Mouse (Mus musculus) hindbrain, embryonic 11.5 days (tissue): ENCODE data around the gene Grip2. TPM values are rescaled to one million over a fixed set of nuclear protein-coding genes. Genes with fewer than 3 reads are reported as not detected.

ENCODE experiments used
- ATAC-seq: fragments of 200-750 bp; cut with Nextera tagmentation; 2 replicates; pipeline ENCODE4 v1.8.0; 2017; ENCODE audit warnings: mild to moderate bottlenecking, moderate TSS enrichment, moderate library complexity; ENCODE audit not compliant: low FRiP score
- DNase-seq: peaks from one replicate; pipeline ENCODE4 v3.0.0-alpha.2; 2015; ENCODE audit warnings: low spot score
- H3K27ac ChIP-seq: fragments of 300-500 bp; sonication (generic); 2 replicates; pipeline ENCODE4 v1.5.1; 2014; ENCODE audit warnings: mild to moderate bottlenecking, low read depth, low read length
- H3K27me3 ChIP-seq: fragments of 300-500 bp; sonication (generic); 2 replicates; pipeline ENCODE4 v1.6.1; 2014; ENCODE audit warnings: mild to moderate bottlenecking, low read length, moderate library complexity, mixed read lengths; ENCODE audit not compliant: control insufficient read depth, insufficient read depth
- H3K36me3 ChIP-seq: fragments of 300-500 bp; sonication (generic); 2 replicates; pipeline ENCODE4 v1.6.1; 2014; ENCODE audit warnings: mild to moderate bottlenecking, low read length, moderate library complexity, mixed read lengths; ENCODE audit not compliant: control insufficient read depth, insufficient read depth
- H3K4me1 ChIP-seq: fragments of 300-500 bp; sonication (generic); replicated peaks from 2 replicates; pipeline ENCODE4 v1.6.1; 2014; ENCODE audit warnings: low read length, mixed read lengths; ENCODE audit not compliant: control insufficient read depth, insufficient read depth
- H3K4me2 ChIP-seq: fragments of 300-500 bp; sonication (generic); replicated peaks from 2 replicates; pipeline ENCODE4 v1.6.1; 2014; ENCODE audit warnings: mild to moderate bottlenecking, low read depth, low read length
- H3K4me3 ChIP-seq: fragments of 300-500 bp; sonication (generic); 2 replicates; pipeline ENCODE4 v1.5.1; 2014; ENCODE audit warnings: low read depth, low read length
- H3K9ac ChIP-seq: fragments of 300-500 bp; sonication (generic); 2 replicates; pipeline ENCODE4 v1.6.1; 2014; ENCODE audit warnings: low read depth, low read length
- H3K9me3 ChIP-seq: fragments of 300-500 bp; sonication (generic); 2 replicates; pipeline ENCODE4 v1.6.1; 2016; ENCODE audit warnings: low read length; ENCODE audit not compliant: control insufficient read depth
- whole genome bisulfite sequencing: fragments of 180-500 bp; shearing (Covaris S2); extraction: QIAGEN DNeasy Blood & Tissue Kit; methylation state at CpG from one replicate; pipeline ENCODE4 v1.1.7; 2014; 5-methylcytosine and 5-hydroxymethylcytosine counted together
- polyA plus RNA-seq: library from polyadenylated mRNA; unstranded; fragments of >200 nt; fragmentation: Nextera tagmentation; extraction: Ambion mirVana; gene quantifications from 2 replicates; pipeline ENCODE4 v1.2.1, GENCODE M21; 2014

Grip2 gene
- polyA plus RNA-seq, 1 experiment from 2014 or later: 0.63 TPM

- peak overlapping the region; percentile 50 for H3K4me3 ChIP-seq
- no peak; the same call in 1 of the 2 replicates for ATAC-seq
- peak overlapping the region; percentile 58 for H3K9ac ChIP-seq
- peaks cover 34% of the 10 kb centered on the region for H3K27me3 ChIP-seq
- 2% methylated on average over 41 of the region's 46 CpGs for WGBS
- no peaks in the 10 kb centered on the region for H3K36me3 ChIP-seq
- no peaks in the 10 kb centered on the region for H3K9me3 ChIP-seq
- no peak overlapping the region for H3K27ac ChIP-seq
- H3K4me1 ChIP-seq: 0 out of 2 replicates have a peak, but pooled peaks cover 3% of the 10 kb centered on the region
- peak overlapping the region; percentile 96 for H3K4me2 ChIP-seq
- DNase-seq: no peak
Observed at GRCm38 (mm10) chr6:91842897-91843627, 16.0 kb upstream of the Grip2 start.

DNA sequence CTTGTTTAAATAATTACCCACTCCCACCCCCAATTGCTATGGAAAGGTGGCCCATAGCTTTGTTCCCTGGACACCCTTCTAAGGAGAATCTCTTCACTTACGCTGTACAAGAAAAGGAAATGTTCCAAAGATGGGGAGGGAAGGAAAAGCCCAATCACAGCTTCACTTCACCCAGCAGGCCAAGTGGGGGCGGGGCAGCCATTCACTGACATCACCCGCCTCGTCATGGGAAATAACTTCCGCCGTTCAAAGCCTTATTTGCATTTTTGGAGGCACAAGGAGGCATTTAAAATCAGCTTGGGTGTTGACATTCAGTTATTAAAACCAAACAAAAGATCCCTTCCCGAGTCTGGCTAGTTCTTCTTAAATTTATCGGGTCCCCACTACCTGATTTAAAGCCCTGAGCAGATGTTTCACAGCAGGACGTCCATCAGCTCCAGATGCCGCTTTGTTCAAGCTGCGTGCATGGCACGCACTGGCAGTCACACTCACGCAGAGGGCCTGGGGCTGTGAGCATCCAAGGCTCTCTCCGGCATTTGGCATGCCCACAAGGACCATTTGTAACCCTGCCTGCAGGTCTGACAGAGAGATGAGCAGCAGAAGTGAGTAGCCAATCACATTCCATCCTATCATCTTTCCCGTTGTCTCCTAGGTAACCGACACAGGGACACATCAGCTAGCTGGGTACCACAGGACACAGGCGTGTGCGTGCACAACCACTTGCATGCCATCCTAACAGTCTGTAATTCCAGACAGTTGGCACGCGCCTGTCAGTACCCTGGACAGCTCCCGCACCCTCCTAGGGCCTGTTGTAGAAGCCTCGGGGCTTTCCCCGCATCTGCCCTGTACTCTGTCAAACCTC is 12.2 kb upstream of the Grip2 start:
- ATAC-seq (peak; percentile 84), DNase-seq (peak; percentile 82)
- no peaks in the 10 kb centered on the region for H3K36me3 ChIP-seq
- peaks cover 21% of the 10 kb centered on the region for H3K27me3 ChIP-seq
- peak overlapping the region; percentile 43 for H3K4me2 ChIP-seq
- peak overlapping the region; percentile 17 for H3K4me3 ChIP-seq
- 0 out of 2 replicates have a peak, but pooled peaks cover 3% of the 10 kb centered on the region for H3K4me1 ChIP-seq
- 5% methylated on average over 23 of the region's 23 CpGs for WGBS
- H3K9me3 ChIP-seq: no peaks in the 10 kb centered on the region
- H3K9ac ChIP-seq: peak overlapping the region; percentile 31; the same call in 1 of the 2 replicates
- H3K27ac ChIP-seq: peak overlapping the region; percentile 75

- 63% methylated on average over 3 of the region's 3 CpGs for WGBS
- H3K27ac ChIP-seq: no peak overlapping the region
- ATAC-seq: peak; percentile 59; the same call in 1 of the 2 replicates
Observed at GRCm38 (mm10) chr6:91832863-91833440, 5.9 kb upstream of the Grip2 start.

DNA sequence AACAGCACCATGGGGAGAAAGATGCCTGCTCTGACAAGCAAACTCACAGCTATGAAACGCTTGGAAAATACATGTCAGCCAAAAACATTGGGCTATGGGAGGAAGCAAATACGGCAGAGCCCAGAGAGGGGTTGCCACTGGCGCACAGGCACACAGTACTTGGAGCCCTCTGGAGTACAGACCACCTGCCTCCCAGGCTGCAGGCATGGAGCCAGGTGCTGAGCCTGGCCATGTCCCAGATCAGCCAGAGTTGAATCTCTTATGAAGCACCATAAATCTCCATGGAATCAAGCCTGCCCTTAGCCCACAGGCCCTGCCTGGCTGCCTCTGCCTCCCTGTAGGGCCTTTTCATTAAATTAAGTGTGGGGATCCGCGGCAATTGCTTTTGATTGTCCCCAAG is 876 bp upstream of the Grip2 start:
- no peaks in the 10 kb centered on the region for H3K27me3 ChIP-seq
- no peak overlapping the region for H3K4me2 ChIP-seq
- ATAC-seq (no peak), DNase-seq (no peak)
- H3K9me3 ChIP-seq: no peaks in the 10 kb centered on the region
- no peaks in the 10 kb centered on the region for H3K36me3 ChIP-seq
- 84% methylated on average over 5 of the region's 5 CpGs for WGBS
- no peak overlapping the region for H3K27ac ChIP-seq
- H3K9ac ChIP-seq: no peak overlapping the region
- H3K4me1 ChIP-seq: no peaks in the 10 kb centered on the region
- no peak overlapping the region for H3K4me3 ChIP-seq

More at GRCm38 (mm10) chr6:91832863-91833440, 5.9 kb upstream of the Grip2 start:
- Histone ChIP-seq H3K4me3 (no peak overlapping the region), H3K9me3 (no peaks in the 10 kb centered on the region), H3K27me3 (no peaks in the 10 kb centered on the region), H3K36me3 (no peaks in the 10 kb centered on the region), H3K9ac (no peak overlapping the region), H3K4me2 (no peak overlapping the region), H3K4me1 (no peaks in the 10 kb centered on the region)
- no peak for DNase-seq

DNA sequence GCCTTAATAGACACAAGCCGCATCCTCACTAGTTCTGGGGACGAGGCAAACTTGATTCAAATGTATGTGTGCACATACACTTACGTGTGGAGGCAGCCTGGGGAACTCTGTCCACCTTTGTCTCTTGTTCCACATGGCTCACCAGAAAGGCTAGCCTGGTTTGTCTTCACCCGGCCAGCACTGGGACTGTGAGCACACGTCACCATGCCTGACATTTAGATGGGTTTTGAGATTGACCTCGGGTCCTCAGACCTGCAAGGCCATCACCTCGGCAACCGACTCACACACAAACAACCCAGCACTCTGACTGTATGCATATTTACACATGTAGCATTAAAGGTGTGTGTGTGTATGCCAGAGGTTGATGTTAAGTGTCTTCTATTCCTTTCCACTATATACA is 8.8 kb downstream of the Grip2 start:
- no peak for DNase-seq
- Histone ChIP-seq H3K4me3 (no peak overlapping the region), H3K27ac (no peak overlapping the region), H3K4me2 (no peak overlapping the region), H3K9ac (no peak overlapping the region), H3K36me3 (no peaks in the 10 kb centered on the region), H3K4me1 (no peaks in the 10 kb centered on the region), H3K27me3 (no peaks in the 10 kb centered on the region), H3K9me3 (no peaks in the 10 kb centered on the region)
- no peak for ATAC-seq
- WGBS: 78% methylated on average over 8 of the region's 8 CpGs

- 83% methylated on average over 6 of the region's 6 CpGs for WGBS
- H3K4me2 ChIP-seq: no peak overlapping the region
- H3K4me1 ChIP-seq: no peaks in the 10 kb centered on the region
- H3K27ac ChIP-seq: no peak overlapping the region
- H3K9me3 ChIP-seq: no peaks in the 10 kb centered on the region
- H3K36me3 ChIP-seq: no peaks in the 10 kb centered on the region
- no peak for DNase-seq
- H3K9ac ChIP-seq: no peak overlapping the region
- no peak for ATAC-seq
- no peaks in the 10 kb centered on the region for H3K27me3 ChIP-seq
- no peak overlapping the region for H3K4me3 ChIP-seq
Observed at GRCm38 (mm10) chr6:91815976-91816375, 11.1 kb downstream of the Grip2 start.

DNA sequence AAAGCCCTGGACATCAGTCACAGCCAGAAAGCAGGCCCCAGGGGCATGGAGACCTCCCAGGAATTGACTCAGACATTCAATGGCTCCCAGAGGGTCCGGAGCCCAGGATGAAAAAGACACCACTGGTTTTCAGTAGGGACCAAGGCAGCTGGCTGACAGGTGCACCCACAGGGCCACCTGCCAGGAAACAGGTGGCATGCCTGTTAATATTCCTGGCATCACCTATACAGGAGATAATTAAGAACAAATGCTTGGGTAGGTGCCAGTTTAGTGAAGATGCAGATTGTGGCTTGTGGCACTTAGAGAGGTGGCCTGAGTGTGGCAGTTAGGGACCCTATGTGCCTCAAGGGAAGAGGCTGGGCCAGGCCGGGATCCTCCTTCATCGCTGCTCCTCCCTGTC is 13.4 kb downstream of the Grip2 start:
- H3K4me1 ChIP-seq: no peaks in the 10 kb centered on the region
- H3K9me3 ChIP-seq: no peaks in the 10 kb centered on the region
- H3K9ac ChIP-seq: no peak overlapping the region
- ATAC-seq: no peak
- no peak overlapping the region for H3K4me2 ChIP-seq
- no peak overlapping the region for H3K27ac ChIP-seq
- WGBS: 90% methylated on average over 3 of the region's 3 CpGs
- DNase-seq: no peak
- 0 out of 2 replicates have a peak, but pooled peaks cover 3% of the 10 kb centered on the region for H3K27me3 ChIP-seq
- H3K36me3 ChIP-seq: no peaks in the 10 kb centered on the region
- H3K4me3 ChIP-seq: no peak overlapping the region

DNA sequence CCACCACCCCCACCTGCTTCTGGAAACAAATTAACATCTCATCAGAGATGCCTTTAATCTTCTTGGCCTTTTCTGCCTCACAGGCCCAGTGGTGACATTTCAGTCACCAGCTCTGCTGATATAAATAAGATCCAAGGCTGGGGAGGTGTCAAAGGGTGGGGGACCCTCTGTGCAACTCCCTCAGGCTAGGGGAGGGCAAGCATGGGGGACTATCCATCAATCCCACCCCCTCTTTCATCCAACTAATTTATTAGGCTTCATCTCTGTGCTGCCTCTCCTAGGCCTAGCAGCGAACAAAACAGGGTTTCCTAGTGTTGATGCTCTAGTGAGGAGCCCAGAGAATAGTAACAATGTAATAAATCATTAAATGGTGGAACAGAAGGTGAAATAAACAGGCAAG is 17.0 kb downstream of the Grip2 start:
- no peak overlapping the region for H3K27ac ChIP-seq
- H3K4me1 ChIP-seq: peaks cover 4% of the 10 kb centered on the region; the same call in 1 of the 2 replicates
- H3K4me3 ChIP-seq: no peak overlapping the region
- WGBS: 58% methylated on average over 1 of the region's 1 CpGs
- H3K9me3 ChIP-seq: no peaks in the 10 kb centered on the region
- DNase-seq (no peak), ATAC-seq (no peak)
- no peak overlapping the region for H3K4me2 ChIP-seq
- H3K27me3 ChIP-seq: peaks cover 21% of the 10 kb centered on the region
- no peak overlapping the region for H3K9ac ChIP-seq
- no peaks in the 10 kb centered on the region for H3K36me3 ChIP-seq
